Mouse (Mus musculus) MEL (cell line): ENCODE results near the gene Gm853. TPM values are rescaled to one million over a fixed set of nuclear protein-coding genes. Genes with fewer than 3 reads are reported as not detected.
A peak's percentile ranks its signal among the peaks of the same experiment; 100 is the strongest.

Source experiments
- DNase-seq: peaks from one replicate; pipeline ENCODE4 v3.0.0; 2011; ENCODE audit warnings: low read depth, low spot score
- H3K27ac ChIP-seq: 2 replicates; pipeline ENCODE4 v1.5.1; 2012; ENCODE audit warnings: low read depth, mild to moderate bottlenecking, control low read depth, low read length, moderate library complexity; ENCODE audit not compliant: control insufficient read depth
- H3K27me3 ChIP-seq, 2 experiments: fragments of 150-350 bp in 1 of 2; sonication (generic) in 1 of 2; 2 replicates each; pipeline ENCODE4 v1.6.1; 2012; ENCODE audit warnings: low read length in 2 of 2, mild to moderate bottlenecking in 2 of 2, improper control_type of control experiment in 1 of 2, moderate library complexity in 1 of 2; ENCODE audit not compliant: insufficient read depth in 2 of 2, control insufficient read depth in 1 of 2
- H3K36me3 ChIP-seq, 2 experiments: 2 replicates each; pipeline ENCODE4 v1.6.1; 2012 to 2014; ENCODE audit warnings: low read length in 2 of 2, improper control_type of control experiment in 1 of 2, inconsistent platforms in 1 of 2, mild to moderate bottlenecking in 1 of 2; ENCODE audit not compliant: insufficient read depth in 2 of 2, control insufficient read depth in 1 of 2
- H3K4me1 ChIP-seq, 2 experiments: fragments of 150-350 bp in 1 of 2; sonication (generic) in 1 of 2; 2 replicates each; pipeline ENCODE4 v1.6.1; 2012; ENCODE audit warnings: low read length in 2 of 2, improper control_type of control experiment in 1 of 2, mild to moderate bottlenecking in 1 of 2; ENCODE audit not compliant: insufficient read depth in 2 of 2, control insufficient read depth in 1 of 2
- H3K4me3 ChIP-seq, 2 experiments: fragments of 150-350 bp in 1 of 2; sonication (generic) in 1 of 2; 2 replicates each; pipeline ENCODE4 v1.5.1; 2012; ENCODE audit warnings: low read depth in 2 of 2, low read length in 2 of 2, mild to moderate bottlenecking in 2 of 2, moderate library complexity in 2 of 2, control low read depth in 1 of 2, improper control_type of control experiment in 1 of 2; ENCODE audit not compliant: control insufficient read depth in 1 of 2, insufficient read depth in 1 of 2
- H3K79me2 ChIP-seq: 2 replicates; pipeline ENCODE4 v1.6.1; 2012; ENCODE audit warnings: mild to moderate bottlenecking, low read length, moderate library complexity; ENCODE audit not compliant: control insufficient read depth, poor library complexity, insufficient read depth
- H3K9ac ChIP-seq: 2 replicates; pipeline ENCODE4 v1.6.1; 2012; ENCODE audit warnings: low read depth, mild to moderate bottlenecking, control low read depth, low read length, moderate library complexity; ENCODE audit not compliant: control insufficient read depth, poor library complexity, severe bottlenecking
- H3K9me3 ChIP-seq: fragments of 150-350 bp; sonication (generic); replicated peaks from 2 replicates; pipeline ENCODE4 v1.6.1; 2012; ENCODE audit warnings: mild to moderate bottlenecking, low read length, improper control_type of control experiment, moderate library complexity; ENCODE audit not compliant: insufficient read depth
- BHLHE40 ChIP-seq: IDR thresholded peaks from 2 replicates; pipeline ENCODE4 v1.6.1; 2012; ENCODE audit warnings: low read depth, mild to moderate bottlenecking, inconsistent platforms, low read length, improper control_type of control experiment, borderline replicate concordance
- CHD1 ChIP-seq: IDR thresholded peaks from 2 replicates; pipeline ENCODE4 v1.6.1; 2012; ENCODE audit warnings: low read depth, mild to moderate bottlenecking, inconsistent platforms, low read length, improper control_type of control experiment
- CHD2 ChIP-seq: IDR thresholded peaks from 2 replicates; pipeline ENCODE4 v1.6.1; 2011; ENCODE audit warnings: low read length, improper control_type of control experiment
- CTCF ChIP-seq, 3 experiments: IDR thresholded peaks in 2 of 3; conservative IDR thresholded peaks in 1 of 3; 2 replicates each; pipeline ENCODE4 v1.5.1; 2011 to 2012; ENCODE audit warnings: low read length in 3 of 3, low read depth in 2 of 3, mild to moderate bottlenecking in 2 of 3, improper control_type of control experiment in 1 of 3, inconsistent platforms in 1 of 3, mixed read lengths in 1 of 3, moderate library complexity in 1 of 3; ENCODE audit not compliant: control insufficient read depth in 1 of 3, insufficient read depth in 1 of 3, poor library complexity in 1 of 3, severe bottlenecking in 1 of 3
- ELF1 ChIP-seq: IDR thresholded peaks from 2 replicates; pipeline ENCODE4 v1.6.1; 2014; ENCODE audit warnings: low read depth, mild to moderate bottlenecking, inconsistent platforms, low read length, improper control_type of control experiment, moderate library complexity
- EP300 ChIP-seq, 2 experiments: IDR thresholded peaks; 2 replicates each; pipeline ENCODE4 v1.6.1; 2011; ENCODE audit warnings: improper control_type of control experiment in 2 of 2, low read length in 2 of 2, low read depth in 1 of 2, mild to moderate bottlenecking in 1 of 2
- ETS1 ChIP-seq: IDR thresholded peaks from 2 replicates; pipeline ENCODE4 v1.6.1; 2012; ENCODE audit warnings: low read depth, mild to moderate bottlenecking, inconsistent platforms, low read length, improper control_type of control experiment, moderate library complexity
- GABPA ChIP-seq: IDR thresholded peaks from 2 replicates; pipeline ENCODE4 v1.6.1; 2012; ENCODE audit warnings: low read depth, mild to moderate bottlenecking, inconsistent platforms, low read length, improper control_type of control experiment, moderate library complexity
- GATA1 ChIP-seq: IDR thresholded peaks from 2 replicates; pipeline ENCODE4 v1.6.1; 2011; ENCODE audit warnings: low read depth, low read length, improper control_type of control experiment
- HCFC1 ChIP-seq: IDR thresholded peaks from 2 replicates; pipeline ENCODE4 v1.6.1; 2012; ENCODE audit warnings: low read depth, mild to moderate bottlenecking, inconsistent platforms, low read length, improper control_type of control experiment, moderate library complexity
- KAT2A ChIP-seq: conservative IDR thresholded peaks from 2 replicates; pipeline ENCODE4 v1.6.1; 2012; ENCODE audit warnings: low read depth, low read length, improper control_type of control experiment, inconsistent platforms
- MAZ ChIP-seq: IDR thresholded peaks from 2 replicates; pipeline ENCODE4 v1.6.1; 2012; ENCODE audit warnings: low read depth, mild to moderate bottlenecking, inconsistent platforms, low read length, improper control_type of control experiment
- MXI1 ChIP-seq: IDR thresholded peaks from 2 replicates; pipeline ENCODE4 v1.6.1; 2011; ENCODE audit warnings: mild to moderate bottlenecking, low read depth, low read length, improper control_type of control experiment
- MYC ChIP-seq: IDR thresholded peaks from 2 replicates; pipeline ENCODE4 v1.6.1; 2011; ENCODE audit warnings: low read depth, mild to moderate bottlenecking, low read length, improper control_type of control experiment, moderate library complexity
- POLR2A ChIP-seq, 2 experiments: IDR thresholded peaks; 2 replicates each; pipeline ENCODE4 v1.6.1; 2011 to 2012; ENCODE audit warnings: low read length in 2 of 2, mild to moderate bottlenecking in 2 of 2, control low read depth in 1 of 2, improper control_type of control experiment in 1 of 2, low read depth in 1 of 2, moderate library complexity in 1 of 2; ENCODE audit not compliant: control insufficient read depth in 1 of 2, insufficient read depth in 1 of 2, poor library complexity in 1 of 2
- POLR2AphosphoS2 ChIP-seq: IDR thresholded peaks from 2 replicates; pipeline ENCODE4 v1.6.1; 2011; ENCODE audit warnings: low read length, improper control_type of control experiment
- POLR2AphosphoS5 ChIP-seq: IDR thresholded peaks from 2 replicates; pipeline ENCODE4 v1.6.1; 2012; ENCODE audit warnings: low read depth, borderline replicate concordance, mild to moderate bottlenecking, inconsistent platforms, low read length, moderate library complexity, mixed read lengths
- RAD21 ChIP-seq: IDR thresholded peaks from 2 replicates; pipeline ENCODE4 v1.6.1; 2011; ENCODE audit warnings: mild to moderate bottlenecking, low read depth, low read length, improper control_type of control experiment
- RCOR1 ChIP-seq: IDR thresholded peaks from 2 replicates; pipeline ENCODE4 v1.6.1; 2012; ENCODE audit warnings: low read depth, mild to moderate bottlenecking, inconsistent platforms, low read length, improper control_type of control experiment
- SIN3A ChIP-seq: IDR thresholded peaks from 2 replicates; pipeline ENCODE4 v1.6.1; 2012; ENCODE audit warnings: low read length, improper control_type of control experiment, inconsistent platforms
- SMC3 ChIP-seq: IDR thresholded peaks from 2 replicates; pipeline ENCODE4 v1.6.1; 2011; ENCODE audit warnings: low read depth, low read length, improper control_type of control experiment
- TAL1 ChIP-seq: IDR thresholded peaks from 2 replicates; pipeline ENCODE4 v1.6.1; 2012; ENCODE audit warnings: mild to moderate bottlenecking, inconsistent platforms, low read length, moderate library complexity, mixed read lengths
- TCF12 ChIP-seq: IDR thresholded peaks from 2 replicates; pipeline ENCODE4 v1.6.1; 2014; ENCODE audit warnings: low read depth, mild to moderate bottlenecking, inconsistent platforms, low read length, improper control_type of control experiment, moderate library complexity
- UBTF ChIP-seq: IDR thresholded peaks from 2 replicates; pipeline ENCODE4 v1.6.1; 2012; ENCODE audit warnings: low read depth, mild to moderate bottlenecking, inconsistent platforms, low read length, improper control_type of control experiment, moderate library complexity, borderline replicate concordance; ENCODE audit not compliant: insufficient read depth
- USF1 ChIP-seq: IDR thresholded peaks from 2 replicates; pipeline ENCODE4 v1.6.1; 2014; ENCODE audit warnings: low read depth, mild to moderate bottlenecking, inconsistent platforms, low read length, improper control_type of control experiment, moderate library complexity
- USF2 ChIP-seq, 2 experiments: IDR thresholded peaks; 2 replicates each; pipeline ENCODE4 v1.6.1; 2011 to 2012; ENCODE audit warnings: improper control_type of control experiment in 2 of 2, low read length in 2 of 2, borderline replicate concordance in 1 of 2, inconsistent platforms in 1 of 2, low read depth in 1 of 2, mild to moderate bottlenecking in 1 of 2; ENCODE audit not compliant: insufficient read depth in 1 of 2
- ZC3H11A ChIP-seq: IDR thresholded peaks from 2 replicates; pipeline ENCODE4 v1.6.1; 2012; ENCODE audit warnings: low read depth, mild to moderate bottlenecking, inconsistent platforms, low read length, improper control_type of control experiment
- ZMIZ1 ChIP-seq: IDR thresholded peaks from 2 replicates; pipeline ENCODE4 v1.6.1; 2012; ENCODE audit warnings: low read depth, mild to moderate bottlenecking, inconsistent platforms, low read length, improper control_type of control experiment, moderate library complexity
- ZNF384 ChIP-seq: IDR thresholded peaks from 2 replicates; pipeline ENCODE4 v1.6.1; 2012; ENCODE audit warnings: low read depth, mild to moderate bottlenecking, inconsistent platforms, low read length, improper control_type of control experiment
- polyA plus RNA-seq, 2 experiments: library from polyadenylated mRNA; stranded (reverse) in 1 of 2; unstranded in 1 of 2; fragments of >175 nt in 1 of 2; fragments of >200 nt in 1 of 2; gene quantifications; 2 replicates each; pipeline versions ENCODE4 v1.2.1 to v1.2.4; 2012; ENCODE audit warnings: low replicate concordance in 2 of 2, low read depth in 1 of 2; ENCODE audit not compliant: insufficient read length in 2 of 2, insufficient read depth in 1 of 2, missing spikeins in 1 of 2
- total RNA-seq: library from RNA; depleted of rRNA; stranded (reverse); fragments of 300-350 nt; gene quantifications from 2 replicates; pipeline ENCODE4 v1.2.3, GENCODE M21; 2012

Gm853 gene
- total and polyA plus RNA-seq, 3 experiments, result 0.04 TPM; not detected in 2

DNA sequence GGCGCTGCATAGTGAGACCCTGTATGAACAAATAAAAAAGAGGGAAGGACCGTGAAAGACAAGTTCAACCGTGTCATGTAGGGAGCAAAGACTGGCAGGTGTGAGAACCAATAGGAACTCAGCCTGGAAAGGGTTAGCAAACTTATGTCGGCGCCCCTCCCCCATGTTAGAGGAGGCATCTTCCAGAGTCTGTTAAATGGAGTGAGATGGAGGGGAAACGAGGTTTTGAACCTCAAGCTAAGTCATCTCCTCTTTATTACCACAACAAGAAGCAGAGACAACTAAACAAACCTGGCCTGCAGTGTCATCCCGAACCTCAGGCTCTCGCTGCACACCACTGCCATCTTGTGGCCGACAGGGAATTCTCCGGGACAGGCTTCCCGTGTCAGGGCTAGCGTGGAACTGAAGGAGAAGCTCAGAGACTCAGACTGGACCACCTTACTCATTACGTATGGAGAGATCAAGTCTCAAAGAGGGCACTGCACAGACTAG lies 33.3 kb downstream of the Gm853 start:
- Histone ChIP-seq H3K9me3 (no peaks in the 10 kb centered on the region), H3K4me3 (peak overlapping the region; percentile 37 to 51), H3K9ac (peak overlapping the region; percentile 44; the same call in 1 of the 2 replicates), H3K27me3 (peaks cover 2 to 4% of the 10 kb centered on the region in 2 experiments; a peak in 3 of 4 replicates), H3K27ac (no peak overlapping the region), H3K4me1 (peaks cover 9 to 13% of the 10 kb centered on the region in 2 experiments), H3K79me2 (no peaks in the 10 kb centered on the region), H3K36me3 (peaks cover 0 to 13% of the 10 kb centered on the region in 2 experiments; a peak in 2 of 4 replicates)
- DNase-seq, result peak; percentile 91
- peak; percentile 89 to 100 (median 95) for TF ChIP-seq CTCF (IDR thresholded peaks at IDR 0.05 in 2 of 3, conservative IDR thresholded peaks at IDR 0.05 in 1 of 3; ENCODE audit: control insufficient read depth in 1 of 3, insufficient read depth in 1 of 3, low read depth in 2 of 3, low read length in 3 of 3, poor library complexity in 1 of 3, severe bottlenecking in 1 of 3)
- TF ChIP-seq BHLHE40, result no peak
- no peak for TF ChIP-seq MYC
- TF ChIP-seq RAD21, result peak; percentile 97
- peak; percentile 66 for TF ChIP-seq SIN3A
- TF ChIP-seq USF2 (IDR thresholded peaks at IDR 0.05; ENCODE audit: borderline replicate concordance in 1 of 2, insufficient read depth in 1 of 2, low read depth in 1 of 2, low read length in 2 of 2), result no peak
- TF ChIP-seq EP300 (IDR thresholded peaks at IDR 0.05; ENCODE audit: low read depth in 1 of 2, low read length in 2 of 2), result no peak; a peak in 1 of 4 replicates
- TF ChIP-seq ELF1, result 0 out of 2 replicates have a peak, but pooled peaks have one; percentile 6
- peak; percentile 87 for TF ChIP-seq ZC3H11A
- TF ChIP-seq GABPA, result no peak; the same call in 1 of the 2 replicates
- TF ChIP-seq HCFC1, result peak; percentile 41; the same call in 1 of the 2 replicates
- TF ChIP-seq ZMIZ1, result no peak
- TF ChIP-seq CHD2, result peak; percentile 59
- peak; percentile 95 for TF ChIP-seq SMC3

DNA sequence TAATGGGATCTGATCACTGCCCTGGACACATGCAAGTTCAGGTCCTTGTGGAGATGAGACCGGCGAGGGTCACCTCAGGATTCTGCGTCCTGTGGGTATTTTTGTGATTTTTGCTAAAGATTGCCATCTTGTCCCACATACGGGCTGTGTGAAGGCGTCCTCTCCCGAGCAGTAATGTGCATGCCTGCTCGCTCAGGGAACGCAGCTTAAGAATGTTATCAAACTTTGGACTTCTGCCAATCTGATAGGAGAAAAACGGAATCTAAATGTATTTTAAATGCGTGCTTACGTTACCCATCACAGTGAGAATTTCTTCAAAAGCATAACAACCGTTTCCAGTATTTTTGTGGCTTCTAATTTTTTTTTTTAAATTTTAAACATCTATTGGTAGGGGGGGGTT lies 35.3 kb downstream of the Gm853 start:
- Histone ChIP-seq H3K36me3 (peaks cover 0 to 13% of the 10 kb centered on the region in 2 experiments; a peak in 2 of 4 replicates), H3K4me1 (peaks cover 9 to 13% of the 10 kb centered on the region in 2 experiments), H3K79me2 (no peaks in the 10 kb centered on the region), H3K27me3 (peaks cover 2% of the 10 kb centered on the region in 2 experiments; a peak in 2 of 4 replicates), H3K9ac (no peak overlapping the region), H3K27ac (no peak overlapping the region), H3K4me3 (peak overlapping the region in 1 of 2 experiments; percentile 12; a peak in 2 of 4 replicates), H3K9me3 (no peaks in the 10 kb centered on the region)
- peak; percentile 81 for DNase-seq
- TF ChIP-seq GATA1 (peak; percentile 94), ETS1 (peak; percentile 78), USF1 (no peak), ZMIZ1 (no peak), POLR2AphosphoS2 (no peak), ZNF384 (0 out of 2 replicates have a peak, but pooled peaks have one; percentile 44), TCF12 (peak; percentile 33; the same call in 1 of the 2 replicates), MAZ (no peak), RCOR1 (peak; percentile 53), UBTF (no peak), CHD1 (no peak), MXI1 (peak; percentile 54; the same call in 1 of the 2 replicates), KAT2A (no peak), MYC (no peak), SIN3A (peak; percentile 67), GABPA (no peak), TAL1 (no peak), EP300 (IDR thresholded peaks at IDR 0.05; ENCODE audit: low read depth in 1 of 2, low read length in 2 of 2) (peak; percentile 65 to 67), ELF1 (no peak), RAD21 (no peak), POLR2AphosphoS5 (no peak), POLR2A (IDR thresholded peaks at IDR 0.05; ENCODE audit: control insufficient read depth in 1 of 2, insufficient read depth in 1 of 2, low read depth in 1 of 2, low read length in 2 of 2, poor library complexity in 1 of 2) (no peak)
